Mouse (Mus musculus) ES-E14 (cell line): ENCODE results near the gene Nek6. TPM values are rescaled to one million over a fixed set of nuclear protein-coding genes. Genes with fewer than 3 reads are reported as not detected.

ENCODE experiments used
- DNase-seq: peaks from one replicate; pipeline ENCODE4 v3.0.0-alpha.2; 2013; ENCODE audit warnings: low read depth, low spot score
- H3K27ac ChIP-seq: 2 replicates; pipeline ENCODE4 v1.5.1; 2012; ENCODE audit warnings: low read depth, mild to moderate bottlenecking, low read length, moderate library complexity, mixed read lengths; ENCODE audit not compliant: poor library complexity, insufficient read depth, severe bottlenecking
- H3K36me3 ChIP-seq: 2 replicates; pipeline ENCODE4 v1.6.1; 2012; ENCODE audit warnings: mild to moderate bottlenecking, low read length, moderate library complexity, mixed read lengths; ENCODE audit not compliant: control insufficient read depth, poor library complexity, insufficient read depth, severe bottlenecking
- H3K4me1 ChIP-seq, 2 experiments: fragments of 150-350 bp in 1 of 2; sonication (generic) in 1 of 2; 2 replicates each; pipeline ENCODE4 v1.6.1; 2012; ENCODE audit warnings: low read length in 2 of 2, mild to moderate bottlenecking in 1 of 2, mixed read lengths in 1 of 2; ENCODE audit not compliant: control insufficient read depth in 2 of 2, insufficient read depth in 2 of 2, poor library complexity in 1 of 2
- H3K4me3 ChIP-seq, 2 experiments: fragments of 150-350 bp in 1 of 2; sonication (generic) in 1 of 2; 2 replicates each; pipeline ENCODE4 v1.5.1; 2012; ENCODE audit warnings: low read length in 2 of 2, low read depth in 1 of 2, mild to moderate bottlenecking in 1 of 2, mixed read lengths in 1 of 2; ENCODE audit not compliant: insufficient read depth in 1 of 2, poor library complexity in 1 of 2, severe bottlenecking in 1 of 2
- H3K9ac ChIP-seq: 2 replicates; pipeline ENCODE4 v1.6.1; 2012; ENCODE audit warnings: low read depth, mild to moderate bottlenecking, low read length, mixed read lengths; ENCODE audit not compliant: poor library complexity, insufficient read depth, severe bottlenecking
- H3K9me3 ChIP-seq: fragments of 150-350 bp; sonication (generic); 2 replicates; pipeline ENCODE4 v1.6.1; 2012; ENCODE audit warnings: low read depth, mild to moderate bottlenecking, low read length; ENCODE audit not compliant: control insufficient read depth, insufficient read depth
- CHD2 ChIP-seq: IDR thresholded peaks from 2 replicates; pipeline ENCODE4 v1.6.1; 2014; ENCODE audit warnings: mild to moderate bottlenecking, low read depth, low read length, inconsistent platforms
- HCFC1 ChIP-seq: IDR thresholded peaks from 2 replicates; pipeline ENCODE4 v1.6.1; 2012; ENCODE audit warnings: low read length, inconsistent platforms, borderline replicate concordance; ENCODE audit not compliant: insufficient read depth
- MAFK ChIP-seq: IDR thresholded peaks from 2 replicates; pipeline ENCODE4 v1.6.1; 2014; ENCODE audit warnings: mild to moderate bottlenecking, low read depth, low read length, inconsistent platforms; ENCODE audit not compliant: insufficient read depth
- ZC3H11A ChIP-seq: IDR thresholded peaks from 2 replicates; pipeline ENCODE4 v1.6.1; 2012; ENCODE audit warnings: low read depth, mild to moderate bottlenecking, inconsistent platforms, low read length, borderline replicate concordance
- ZNF384 ChIP-seq: IDR thresholded peaks from 2 replicates; pipeline ENCODE4 v1.6.1; 2012; ENCODE audit warnings: low read depth, low read length, inconsistent platforms
- in situ Hi-C, 2 experiments: fragments of 600-800 bp; cut with MboI; formaldehyde crosslinking; loops; one replicate each; pipeline ENCODE4 v1.15.1; 2025; ENCODE audit warnings: low sequenced_read_pairs in 2 of 2, inconsistent platforms in 1 of 2; ENCODE audit not compliant: unreplicated experiment in 2 of 2
- total RNA-seq: library from RNA; depleted of rRNA; stranded (reverse); fragments of 300-350 nt; gene quantifications from 2 replicates; pipeline ENCODE4 v1.2.3, GENCODE M21; 2012

Nek6 gene
- total RNA-seq, 1 experiment, result 16.9 TPM

DNA sequence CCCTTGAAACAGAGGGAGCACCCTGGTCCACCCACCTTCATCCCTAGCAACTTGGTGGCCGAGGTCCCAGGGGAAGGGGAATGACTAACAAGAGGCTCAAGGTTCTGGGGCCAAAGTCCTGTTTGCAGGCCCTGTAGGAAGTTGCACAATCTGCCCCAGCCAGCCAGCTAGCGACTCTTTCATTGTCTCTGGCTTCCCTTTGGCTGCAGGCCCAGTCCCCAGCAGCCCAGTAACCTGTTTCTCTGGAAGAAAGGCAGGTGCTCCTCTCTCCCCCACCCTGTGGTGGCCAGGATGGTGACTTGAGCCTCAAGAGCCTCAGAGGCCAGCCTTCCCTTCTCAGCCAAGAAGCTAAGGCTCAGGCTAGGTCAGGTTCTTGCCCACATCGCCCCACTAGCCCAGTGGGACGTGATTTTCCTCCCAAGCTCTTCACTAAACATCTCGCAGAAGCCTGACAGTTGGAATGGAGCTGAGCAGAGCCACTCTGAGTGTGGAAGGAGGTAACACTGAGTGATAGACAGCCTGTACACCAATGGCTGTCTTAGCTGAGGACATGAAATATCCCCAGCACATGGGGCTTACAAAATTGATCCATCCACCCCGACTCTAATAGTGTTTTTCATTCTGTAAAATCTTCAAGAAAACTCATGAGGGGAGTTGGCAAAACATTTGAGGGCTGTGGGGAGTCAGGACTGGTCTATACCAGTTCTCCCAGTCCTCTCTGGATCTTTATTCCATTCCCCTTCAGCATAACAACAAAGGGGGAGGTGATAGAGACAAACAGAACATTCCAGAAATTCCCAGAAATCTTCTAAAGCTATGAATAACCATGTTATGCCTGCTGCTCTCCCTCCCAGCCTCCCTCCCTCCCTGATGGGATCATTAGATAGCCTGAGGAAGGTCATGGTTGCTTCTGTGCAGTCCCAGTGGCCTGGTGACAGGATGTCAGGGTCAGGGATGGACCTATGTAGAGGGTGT is 25.2 kb upstream of the Nek6 start:
- Histone ChIP-seq H3K4me1 (peaks cover 0 to 2% of the 10 kb centered on the region in 2 experiments; a peak in 1 of 4 replicates), H3K4me3 (no peak overlapping the region), H3K9ac (no peak overlapping the region), H3K27ac (no peak overlapping the region), H3K9me3 (no peaks in the 10 kb centered on the region), H3K36me3 (no peaks in the 10 kb centered on the region)
- peak; percentile 22 for DNase-seq
- no peak for TF ChIP-seq ZNF384
- no peak for TF ChIP-seq HCFC1
- no peak for TF ChIP-seq ZC3H11A
- TF ChIP-seq CHD2, result no peak
- no peak for TF ChIP-seq MAFK
- in situ Hi-C loops, result no loop called here

DNA sequence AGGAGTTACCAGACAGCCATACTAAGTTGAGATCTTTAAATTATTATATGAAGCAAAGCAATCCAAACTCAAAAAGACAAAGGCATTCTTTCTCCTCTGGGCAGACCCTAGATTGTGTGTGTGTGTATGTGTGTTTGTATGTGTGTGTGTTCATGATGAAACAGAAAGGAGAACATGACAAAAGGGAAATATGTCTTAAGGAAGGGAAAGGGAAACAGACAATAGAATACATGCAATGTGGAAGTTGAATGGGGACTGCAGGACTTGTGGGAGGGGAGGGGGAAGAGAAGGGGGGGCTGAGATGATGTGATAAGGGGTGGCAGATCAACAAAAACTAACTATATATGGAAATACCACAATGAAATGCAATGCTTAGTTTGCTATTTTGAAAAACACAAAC is 13.8 kb upstream of the Nek6 start:
- in situ Hi-C loops, result no loop called here
- DNase-seq, result no peak

DNA sequence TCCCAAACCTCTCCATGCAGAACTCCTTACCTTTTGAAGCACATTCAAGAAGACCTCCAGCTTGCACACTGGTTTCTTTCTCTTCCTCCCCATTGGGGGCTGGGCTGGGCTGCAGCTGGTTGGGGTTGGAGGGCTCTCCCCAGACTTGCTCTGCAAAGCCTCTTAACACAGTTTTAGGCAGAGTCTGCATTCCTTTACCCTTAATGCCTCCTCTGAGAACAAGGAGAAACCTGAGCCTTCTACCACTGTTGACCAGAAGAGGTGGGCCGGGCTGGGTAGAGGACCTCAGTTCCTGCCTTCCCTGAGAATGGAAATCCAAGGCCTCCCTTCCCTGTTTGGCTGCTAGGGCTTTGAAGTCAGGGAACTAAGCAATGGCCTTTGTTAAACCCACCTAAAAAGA is 9.8 kb upstream of the Nek6 start:
- H3K36me3 ChIP-seq, result no peaks in the 10 kb centered on the region
- H3K27ac ChIP-seq, result no peak overlapping the region
- no peaks in the 10 kb centered on the region for H3K9me3 ChIP-seq
- no peak overlapping the region for H3K4me3 ChIP-seq
- no peak for DNase-seq
- TF ChIP-seq ZNF384, result no peak
- TF ChIP-seq HCFC1, result no peak
- no peak overlapping the region for H3K9ac ChIP-seq
- in situ Hi-C loops, result no loop called here
- peaks cover 0 to 2% of the 10 kb centered on the region in 2 experiments; a peak in 2 of 4 replicates for H3K4me1 ChIP-seq

More for the DNA sequence above, 13.8 kb upstream of the Nek6 start:
- TF ChIP-seq MAFK, result no peak
- Histone ChIP-seq H3K9ac (no peak overlapping the region), H3K36me3 (no peaks in the 10 kb centered on the region), H3K4me3 (no peak overlapping the region), H3K4me1 (peaks cover 0 to 2% of the 10 kb centered on the region in 2 experiments; a peak in 2 of 4 replicates), H3K27ac (no peak overlapping the region), H3K9me3 (no peaks in the 10 kb centered on the region)

DNA sequence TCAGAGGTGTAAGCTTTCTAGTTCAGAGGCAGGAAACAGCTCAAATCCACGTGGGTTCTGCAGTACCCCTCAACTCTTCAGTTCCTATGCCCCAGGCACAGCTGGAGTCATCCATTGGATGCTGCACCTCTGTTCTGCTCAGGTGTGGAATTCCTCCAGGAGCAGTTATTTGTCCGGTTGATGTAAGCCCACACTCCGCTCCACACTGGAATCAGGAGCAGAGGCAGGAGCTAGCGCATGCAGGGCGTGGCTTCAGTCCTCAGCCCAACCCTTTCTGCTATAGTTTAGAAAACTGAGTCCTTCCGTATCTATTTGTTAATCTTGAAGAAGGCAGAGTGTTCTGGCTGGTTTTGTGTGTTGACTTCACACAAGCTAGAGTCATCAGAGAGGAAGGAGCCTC is 9.3 kb upstream of the Nek6 start:
- DNase-seq, result no peak

More for the DNA sequence above, 9.3 kb upstream of the Nek6 start:
- Histone ChIP-seq H3K36me3 (no peaks in the 10 kb centered on the region), H3K4me3 (no peak overlapping the region), H3K27ac (no peak overlapping the region), H3K4me1 (peaks cover 0 to 2% of the 10 kb centered on the region in 2 experiments; a peak in 2 of 4 replicates), H3K9ac (no peak overlapping the region), H3K9me3 (no peaks in the 10 kb centered on the region)
- TF ChIP-seq ZNF384, result no peak
- no peak for TF ChIP-seq CHD2
- TF ChIP-seq MAFK, result no peak
- TF ChIP-seq ZC3H11A, result no peak
- no peak for TF ChIP-seq HCFC1
- in situ Hi-C loops, result no loop called here
